Mouse (Mus musculus): ENCODE results near the gene H2afj. TPM values are rescaled to one million over a fixed set of nuclear protein-coding genes. Genes with fewer than 3 reads are reported as not detected.

H2afj gene
- total RNA-seq, 2 experiments from 2014 or later = 45.5 to 48.8 TPM

GRCm38 (mm10) chr6:136828681-136829080 is 20.6 kb downstream of the H2afj start:
- intact Hi-C loops (cut with DNase I) = no loop called here

GRCm38 (mm10) chr6:136831712-136832111 is 23.7 kb downstream of the H2afj start:
- intact Hi-C loops (cut with DNase I) = no loop called here
- no peak for DNase-seq (ENCODE audit: extremely low spot score in 1 of 2, low spot score in 2 of 2)

More at GRCm38 (mm10) chr6:136828681-136829080, 20.6 kb downstream of the H2afj start:
- no peak for DNase-seq (ENCODE audit: extremely low spot score in 1 of 2, low spot score in 2 of 2)

GRCm38 (mm10) chr6:136835352-136835751 is 27.3 kb downstream of the H2afj start, which contains the start of gene Smco3:
Smco3 (minus strand) TSS chr6:136835452.
- no peak for DNase-seq (ENCODE audit: extremely low spot score in 1 of 2, low spot score in 2 of 2)
- intact Hi-C loops (cut with DNase I) = no loop called here

- intact Hi-C loops (cut with DNase I) = no loop called here
- DNase-seq (ENCODE audit: extremely low spot score in 1 of 2, low spot score in 2 of 2) = no peak
Measured at GRCm38 (mm10) chr6:136837323-136837722, 29.3 kb downstream of the H2afj start.

GRCm38 (mm10) chr6:136844903-136845302 is 36.9 kb downstream of the H2afj start:
- DNase-seq (ENCODE audit: extremely low spot score in 1 of 2, low spot score in 2 of 2) = no peak
- intact Hi-C loops (cut with DNase I) = no loop called here

GRCm38 (mm10) chr6:136845706-136846480 is 37.8 kb downstream of the H2afj start:
- intact Hi-C loops (cut with DNase I) = no loop called here
- peak in 1 of 2 experiments; percentile 5 for DNase-seq (ENCODE audit: extremely low spot score in 1 of 2, low spot score in 2 of 2)

GRCm38 (mm10) chr6:136847267-136847666 is 39.2 kb downstream of the H2afj start:
- intact Hi-C loops (cut with DNase I) = no loop called here
- no peak for DNase-seq (ENCODE audit: extremely low spot score in 1 of 2, low spot score in 2 of 2)

GRCm38 (mm10) chr6:136847790-136848189 is 39.7 kb downstream of the H2afj start:
- intact Hi-C loops (cut with DNase I) = no loop called here
- DNase-seq (ENCODE audit: extremely low spot score in 1 of 2, low spot score in 2 of 2) = peak in 1 of 2 experiments; percentile 68

- intact Hi-C loops (cut with DNase I) = no loop called here
- no peak for DNase-seq (ENCODE audit: extremely low spot score in 1 of 2, low spot score in 2 of 2)
Measured at GRCm38 (mm10) chr6:136848399-136848798, 40.4 kb downstream of the H2afj start.

- intact Hi-C loops (cut with DNase I) = no loop called here
- no peak for DNase-seq (ENCODE audit: extremely low spot score in 1 of 2, low spot score in 2 of 2)
Measured at GRCm38 (mm10) chr6:136848971-136849370, 40.9 kb downstream of the H2afj start.

GRCm38 (mm10) chr6:136850267-136850666 is 42.2 kb downstream of the H2afj start:
- intact Hi-C loops (cut with DNase I) = no loop called here
- no peak for DNase-seq (ENCODE audit: extremely low spot score in 1 of 2, low spot score in 2 of 2)

GRCm38 (mm10) chr6:136852348-136852747 is 44.3 kb downstream of the H2afj start:
- DNase-seq (ENCODE audit: extremely low spot score in 1 of 2, low spot score in 2 of 2) = no peak
- intact Hi-C loops (cut with DNase I) = no loop called here

- DNase-seq (ENCODE audit: extremely low spot score in 1 of 2, low spot score in 2 of 2) = no peak
- intact Hi-C loops (cut with DNase I) = no loop called here
Measured at GRCm38 (mm10) chr6:136852762-136853161, 44.7 kb downstream of the H2afj start.

- intact Hi-C loops (cut with DNase I) = no loop called here
Measured at GRCm38 (mm10) chr6:136854361-136854781, 46.3 kb downstream of the H2afj start.

GRCm38 (mm10) chr6:136855183-136855582 is 47.1 kb downstream of the H2afj start:
- DNase-seq (ENCODE audit: extremely low spot score in 1 of 2, low spot score in 2 of 2) = no peak
- intact Hi-C loops (cut with DNase I) = no loop called here

More at GRCm38 (mm10) chr6:136854361-136854781, 46.3 kb downstream of the H2afj start:
- no peak for DNase-seq (ENCODE audit: extremely low spot score in 1 of 2, low spot score in 2 of 2)

- intact Hi-C loops (cut with DNase I) = no loop called here
- DNase-seq (ENCODE audit: extremely low spot score in 1 of 2, low spot score in 2 of 2) = peak in 1 of 2 experiments; percentile 5
Measured at GRCm38 (mm10) chr6:136856071-136856636, 48.1 kb downstream of the H2afj start.

- intact Hi-C loops (cut with DNase I) = no loop called here
- no peak for DNase-seq (ENCODE audit: extremely low spot score in 1 of 2, low spot score in 2 of 2)
Measured at GRCm38 (mm10) chr6:136857186-136857872, 49.3 kb downstream of the H2afj start, which contains the start of gene Art4. Art4 (minus strand) TSS chr6:136857733.

- peak in 1 of 2 experiments; percentile 9 for DNase-seq (ENCODE audit: extremely low spot score in 1 of 2, low spot score in 2 of 2)
- intact Hi-C loops (cut with DNase I) = no loop called here
Measured at GRCm38 (mm10) chr6:136857873-136858260, 49.8 kb downstream of the H2afj start.

- DNase-seq (ENCODE audit: extremely low spot score in 1 of 2, low spot score in 2 of 2) = peak in 1 of 2 experiments; percentile 10
- intact Hi-C loops (cut with DNase I) = no loop called here
Measured at GRCm38 (mm10) chr6:136858420-136858819, 50.4 kb downstream of the H2afj start.

All from left cerebral cortex, postnatal 10 days (tissue).